Mouse (Mus musculus) embryonic facial prominence, embryonic 12.5 days (tissue): ENCODE results near the gene Rai14. TPM values are rescaled to one million over a fixed set of nuclear protein-coding genes. Genes with fewer than 3 reads are reported as not detected.

Experiments used
- ATAC-seq: fragments of 200-750 bp; cut with Nextera tagmentation; 2 replicates; pipeline ENCODE4 v1.8.0; 2017; ENCODE audit not compliant: insufficient number of reproducible peaks, insufficient read depth, low FRiP score, low TSS enrichment
- H3K27ac ChIP-seq: fragments of 300-500 bp; sonication (generic); 2 replicates; pipeline ENCODE4 v1.5.1; 2016; ENCODE audit warnings: mild to moderate bottlenecking
- H3K27me3 ChIP-seq: fragments of 300-500 bp; sonication (generic); 2 replicates; pipeline ENCODE4 v1.6.1; 2016; ENCODE audit warnings: mild to moderate bottlenecking, moderate library complexity
- H3K36me3 ChIP-seq: fragments of 300-500 bp; sonication (generic); 2 replicates; pipeline ENCODE4 v1.6.1; 2016; ENCODE audit warnings: mild to moderate bottlenecking
- H3K4me1 ChIP-seq: fragments of 300-500 bp; sonication (generic); 2 replicates; pipeline ENCODE4 v1.6.1; 2016
- H3K4me2 ChIP-seq: fragments of 300-500 bp; sonication (generic); replicated peaks from 2 replicates; pipeline ENCODE4 v1.6.1; 2016; ENCODE audit warnings: mild to moderate bottlenecking, moderate library complexity
- H3K4me3 ChIP-seq: fragments of 300-500 bp; sonication (generic); 2 replicates; pipeline ENCODE4 v1.5.1; 2016; ENCODE audit warnings: mild to moderate bottlenecking
- H3K9ac ChIP-seq: fragments of 300-500 bp; sonication (generic); 2 replicates; pipeline ENCODE4 v1.6.1; 2016; ENCODE audit warnings: mild to moderate bottlenecking, moderate library complexity
- H3K9me3 ChIP-seq: fragments of 300-500 bp; sonication (generic); 2 replicates; pipeline ENCODE4 v1.6.1; 2016; ENCODE audit warnings: mild to moderate bottlenecking, moderate library complexity
- WGBS: fragments of 180-500 bp; shearing (Covaris S2); methylation state at CpG from one replicate; pipeline ENCODE4 v1.1.7; 2016; 5-methylcytosine and 5-hydroxymethylcytosine counted together
- polyA plus RNA-seq: library from polyadenylated mRNA; unstranded; fragments of >200 nt; fragmentation: Nextera tagmentation; extraction: Ambion mirVana; gene quantifications from 2 replicates; pipeline ENCODE4 v1.2.1, GENCODE M21; 2016

The Rai14 gene
- polyA plus RNA-seq, 1 experiment from 2014 or later: 85.6 TPM

- ATAC-seq: no peak
- no peak overlapping the region for H3K27ac ChIP-seq
- H3K9me3 ChIP-seq: no peaks in the 10 kb centered on the region
- no peak overlapping the region for H3K4me3 ChIP-seq
- no peak overlapping the region for H3K9ac ChIP-seq
- H3K27me3 ChIP-seq: no peaks in the 10 kb centered on the region
- H3K4me2 ChIP-seq: no peak overlapping the region
- peaks cover 51% of the 10 kb centered on the region for H3K4me1 ChIP-seq
- peaks cover 22% of the 10 kb centered on the region for H3K36me3 ChIP-seq
- 69% methylated on average over 13 of the region's 13 CpGs for WGBS
Measured at GRCm38 (mm10) chr15:10690219-10690618, 24.2 kb downstream of the Rai14 start.

DNA sequence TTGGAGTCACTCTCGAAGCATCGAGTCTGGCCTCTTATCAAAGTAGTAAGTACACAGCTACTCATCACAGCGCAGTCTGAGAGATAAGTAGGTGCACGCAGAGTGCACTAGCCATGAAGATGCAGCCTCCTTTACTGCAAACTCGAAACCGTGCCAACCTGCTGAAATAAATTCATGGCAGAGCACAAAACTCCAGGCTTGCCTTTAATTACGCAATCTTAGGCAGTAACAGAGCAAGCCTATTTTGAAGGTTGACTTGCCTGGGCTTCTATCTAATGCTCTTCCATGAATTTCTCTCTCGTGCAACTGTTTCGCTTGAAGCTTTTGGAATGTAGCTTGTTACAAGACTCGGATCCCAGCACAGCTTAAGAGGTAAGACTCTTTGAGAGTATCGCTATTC is 25.1 kb downstream of the Rai14 start:
- Histone ChIP-seq H3K27me3 (no peaks in the 10 kb centered on the region), H3K9me3 (no peaks in the 10 kb centered on the region), H3K4me1 (peaks cover 51% of the 10 kb centered on the region), H3K36me3 (peaks cover 22% of the 10 kb centered on the region), H3K9ac (no peak overlapping the region), H3K4me3 (no peak overlapping the region), H3K4me2 (no peak overlapping the region), H3K27ac (no peak overlapping the region)
- ATAC-seq: no peak
- WGBS: 90% methylated on average over 11 of the region's 11 CpGs

GRCm38 (mm10) chr15:10688686-10689085 is 25.7 kb downstream of the Rai14 start:
- no peak overlapping the region for H3K27ac ChIP-seq
- peaks cover 51% of the 10 kb centered on the region for H3K4me1 ChIP-seq
- ATAC-seq: no peak
- no peak overlapping the region for H3K9ac ChIP-seq
- WGBS: 60% methylated on average over 5 of the region's 5 CpGs
- H3K27me3 ChIP-seq: no peaks in the 10 kb centered on the region
- no peak overlapping the region for H3K4me2 ChIP-seq
- H3K4me3 ChIP-seq: no peak overlapping the region
- no peaks in the 10 kb centered on the region for H3K9me3 ChIP-seq
- H3K36me3 ChIP-seq: peaks cover 22% of the 10 kb centered on the region

DNA sequence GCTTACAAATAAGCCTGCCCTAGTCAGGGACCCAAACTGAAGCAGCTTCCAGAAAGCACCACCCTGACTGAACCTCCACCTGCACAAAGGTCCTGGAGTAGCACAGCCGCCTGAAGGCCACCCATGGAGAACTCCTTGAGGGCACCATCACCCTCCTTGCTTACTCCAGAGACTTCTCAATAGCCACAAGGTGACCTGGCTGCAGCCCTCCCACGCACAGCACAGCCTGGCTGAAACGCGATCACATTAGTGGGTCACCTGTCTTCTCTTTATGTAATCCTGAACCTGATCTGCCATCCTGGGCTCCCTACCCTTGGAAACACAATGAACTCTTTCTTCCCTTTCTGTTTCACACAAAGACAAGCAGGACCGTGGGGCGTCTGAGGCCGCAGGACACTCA is 27.1 kb downstream of the Rai14 start:
- WGBS: 58% methylated on average over 7 of the region's 7 CpGs

GRCm38 (mm10) chr15:10685692-10686430 is 28.6 kb downstream of the Rai14 start:
- peaks cover 29% of the 10 kb centered on the region for H3K4me1 ChIP-seq
- WGBS: 83% methylated on average over 14 of the region's 14 CpGs
- no peak overlapping the region for H3K4me2 ChIP-seq
- no peak for ATAC-seq
- H3K4me3 ChIP-seq: no peak overlapping the region
- no peak overlapping the region for H3K9ac ChIP-seq
- H3K27ac ChIP-seq: peak overlapping the region; percentile 14; the same call in 1 of the 2 replicates
- no peaks in the 10 kb centered on the region for H3K9me3 ChIP-seq
- no peaks in the 10 kb centered on the region for H3K27me3 ChIP-seq
- H3K36me3 ChIP-seq: peaks cover 22% of the 10 kb centered on the region

More for the DNA sequence above, 27.1 kb downstream of the Rai14 start:
- Histone ChIP-seq H3K36me3 (peaks cover 22% of the 10 kb centered on the region), H3K4me3 (no peak overlapping the region), H3K27ac (no peak overlapping the region), H3K9ac (no peak overlapping the region), H3K4me1 (peaks cover 42% of the 10 kb centered on the region), H3K9me3 (no peaks in the 10 kb centered on the region), H3K27me3 (no peaks in the 10 kb centered on the region), H3K4me2 (no peak overlapping the region)
- ATAC-seq: no peak

DNA sequence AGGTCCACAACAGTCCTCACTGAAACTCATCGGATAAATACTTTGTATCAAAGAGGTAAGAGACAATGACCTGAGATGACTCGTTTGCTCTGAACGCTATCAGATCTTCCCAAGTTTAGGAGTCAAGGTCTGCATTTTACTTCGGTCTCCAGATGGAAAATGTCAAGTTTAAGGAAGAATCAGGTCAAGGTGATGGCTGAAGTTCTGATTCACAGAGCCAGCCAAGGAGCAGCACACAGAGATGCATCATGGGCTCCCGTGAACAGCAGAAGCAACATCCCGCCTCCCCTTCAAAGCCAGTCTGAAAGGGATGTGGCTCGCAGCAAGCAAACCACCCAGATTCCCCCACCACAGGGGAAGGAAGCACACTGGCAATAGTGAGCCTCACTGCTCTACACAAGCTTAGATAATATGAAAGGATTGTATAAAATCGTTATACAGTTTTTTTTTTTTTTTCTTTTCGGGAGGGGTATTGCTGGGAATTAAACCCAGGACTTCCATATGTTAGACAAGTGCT is 30.7 kb downstream of the Rai14 start:
- no peak for ATAC-seq
- peaks cover 33% of the 10 kb centered on the region for H3K4me1 ChIP-seq
- H3K9ac ChIP-seq: no peak overlapping the region

DNA sequence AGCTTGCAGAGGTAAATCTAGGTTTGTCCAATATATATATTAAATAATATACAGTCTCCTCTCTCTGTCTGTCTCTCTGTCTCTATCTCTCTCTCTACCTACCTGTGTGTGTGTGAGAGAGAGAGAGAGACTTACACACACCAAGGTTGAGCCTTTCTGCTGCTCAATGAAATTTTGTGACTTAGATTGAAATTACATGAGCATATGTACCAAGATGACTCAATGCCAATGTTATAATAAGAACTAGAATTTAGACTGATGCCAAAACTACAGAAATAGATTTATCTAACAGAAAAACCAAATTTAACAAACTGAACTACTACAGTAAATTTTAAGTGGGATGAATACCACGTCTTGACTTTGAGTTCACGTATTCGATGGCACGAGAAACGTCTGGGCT is 33.9 kb downstream of the Rai14 start:
- 90% methylated on average over 5 of the region's 5 CpGs for WGBS
- peaks cover 36% of the 10 kb centered on the region for H3K4me1 ChIP-seq
- H3K36me3 ChIP-seq: no peaks in the 10 kb centered on the region
- H3K27ac ChIP-seq: no peak overlapping the region
- H3K9ac ChIP-seq: no peak overlapping the region
- no peak for ATAC-seq
- no peaks in the 10 kb centered on the region for H3K9me3 ChIP-seq
- no peak overlapping the region for H3K4me3 ChIP-seq
- no peaks in the 10 kb centered on the region for H3K27me3 ChIP-seq
- no peak overlapping the region for H3K4me2 ChIP-seq

More for the DNA sequence above, 30.7 kb downstream of the Rai14 start:
- WGBS: 88% methylated on average over 9 of the region's 9 CpGs
- Histone ChIP-seq H3K27me3 (no peaks in the 10 kb centered on the region), H3K36me3 (peaks cover 10% of the 10 kb centered on the region; the same call in 1 of the 2 replicates), H3K27ac (no peak overlapping the region), H3K4me2 (no peak overlapping the region), H3K9me3 (no peaks in the 10 kb centered on the region), H3K4me3 (no peak overlapping the region)

DNA sequence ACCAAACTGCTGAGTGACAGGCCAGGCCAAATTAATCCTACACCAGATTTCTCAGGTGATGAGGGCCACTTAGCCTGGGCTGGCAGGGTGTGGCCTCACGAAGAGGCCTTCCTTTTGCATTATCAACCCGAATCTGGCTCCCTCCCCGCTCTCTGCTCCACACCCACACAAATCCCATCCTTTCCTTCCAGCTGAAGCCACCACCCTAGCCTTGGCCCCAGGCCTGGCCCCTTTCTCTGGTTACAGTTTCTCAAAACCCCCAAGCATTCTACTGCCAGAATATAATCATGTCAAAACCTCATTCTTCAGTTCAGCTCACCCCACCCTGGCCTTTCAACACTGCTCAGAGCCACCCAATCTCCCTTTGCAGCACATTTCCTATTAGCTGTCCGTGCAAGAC is 34.9 kb downstream of the Rai14 start:
- Histone ChIP-seq H3K36me3 (no peaks in the 10 kb centered on the region), H3K4me3 (no peak overlapping the region), H3K4me2 (no peak overlapping the region), H3K27ac (0 out of 2 replicates have a peak overlapping the region, but pooled peaks have one; percentile 17), H3K4me1 (peaks cover 44% of the 10 kb centered on the region), H3K27me3 (no peaks in the 10 kb centered on the region), H3K9me3 (no peaks in the 10 kb centered on the region), H3K9ac (no peak overlapping the region)
- 70% methylated on average over 4 of the region's 4 CpGs for WGBS
- ATAC-seq: no peak; the same call in 1 of the 2 replicates

- Histone ChIP-seq H3K4me3 (no peak overlapping the region), H3K9me3 (no peaks in the 10 kb centered on the region), H3K27ac (0 out of 2 replicates have a peak overlapping the region, but pooled peaks have one; percentile 24), H3K4me1 (peaks cover 67% of the 10 kb centered on the region), H3K36me3 (peaks cover 6% of the 10 kb centered on the region; the same call in 1 of the 2 replicates), H3K27me3 (no peaks in the 10 kb centered on the region), H3K9ac (no peak overlapping the region), H3K4me2 (no peak overlapping the region)
- WGBS: 91% methylated on average over 5 of the region's 5 CpGs
- ATAC-seq: no peak
Measured at GRCm38 (mm10) chr15:10675801-10676200, 38.6 kb downstream of the Rai14 start.

DNA sequence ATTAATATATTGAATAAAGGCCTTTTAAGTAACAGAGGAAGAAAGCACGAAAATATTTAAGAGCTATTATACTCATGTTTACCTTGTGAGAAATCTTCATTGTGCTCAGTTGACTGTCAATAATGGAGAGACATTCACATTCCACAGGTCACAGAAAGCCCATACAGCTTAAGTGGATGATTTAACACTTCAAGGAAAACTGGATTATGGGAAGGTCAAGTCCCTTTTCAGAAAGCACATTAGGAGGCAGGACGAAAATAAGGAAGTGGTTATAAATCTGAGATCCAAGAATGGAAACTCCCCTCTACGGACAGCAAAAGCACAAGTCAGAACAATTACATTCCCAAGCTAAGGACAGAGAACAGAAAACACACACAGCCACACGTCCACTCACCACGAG is 41.5 kb downstream of the Rai14 start:
- no peak overlapping the region for H3K27ac ChIP-seq
- 57% methylated on average over 5 of the region's 5 CpGs for WGBS
- peaks cover 48% of the 10 kb centered on the region for H3K4me1 ChIP-seq
- no peak overlapping the region for H3K4me2 ChIP-seq
- no peak overlapping the region for H3K4me3 ChIP-seq
- H3K9me3 ChIP-seq: no peaks in the 10 kb centered on the region
- H3K36me3 ChIP-seq: peaks cover 6% of the 10 kb centered on the region; the same call in 1 of the 2 replicates
- H3K27me3 ChIP-seq: no peaks in the 10 kb centered on the region
- no peak overlapping the region for H3K9ac ChIP-seq
- no peak for ATAC-seq

- Histone ChIP-seq H3K9me3 (no peaks in the 10 kb centered on the region), H3K9ac (no peak overlapping the region), H3K27ac (no peak overlapping the region), H3K4me3 (no peak overlapping the region), H3K4me1 (peaks cover 40% of the 10 kb centered on the region), H3K27me3 (no peaks in the 10 kb centered on the region), H3K4me2 (no peak overlapping the region), H3K36me3 (peaks cover 6% of the 10 kb centered on the region; the same call in 1 of the 2 replicates)
- whole genome bisulfite sequencing: 75% methylated on average over 4 of the region's 4 CpGs
- no peak for ATAC-seq
Measured at GRCm38 (mm10) chr15:10671868-10672267, 42.6 kb downstream of the Rai14 start.

- Histone ChIP-seq H3K9me3 (no peaks in the 10 kb centered on the region), H3K27ac (no peak overlapping the region), H3K4me2 (no peak overlapping the region), H3K4me3 (no peak overlapping the region), H3K27me3 (no peaks in the 10 kb centered on the region), H3K9ac (no peak overlapping the region), H3K4me1 (peaks cover 36% of the 10 kb centered on the region), H3K36me3 (peaks cover 6% of the 10 kb centered on the region; the same call in 1 of the 2 replicates)
- ATAC-seq: no peak
- 82% methylated on average over 7 of the region's 7 CpGs for WGBS
Measured at GRCm38 (mm10) chr15:10670107-10670506, 44.3 kb downstream of the Rai14 start.
